Mouse (Mus musculus): ENCODE measurements around the gene AA467197. TPM values are rescaled to one million over a fixed set of nuclear protein-coding genes. Genes with fewer than 3 reads are reported as not detected.

AA467197 gene
- total RNA-seq, 4 experiments from 2014 or later = 0.65 to 1.0 TPM; not detected in 2

DNA sequence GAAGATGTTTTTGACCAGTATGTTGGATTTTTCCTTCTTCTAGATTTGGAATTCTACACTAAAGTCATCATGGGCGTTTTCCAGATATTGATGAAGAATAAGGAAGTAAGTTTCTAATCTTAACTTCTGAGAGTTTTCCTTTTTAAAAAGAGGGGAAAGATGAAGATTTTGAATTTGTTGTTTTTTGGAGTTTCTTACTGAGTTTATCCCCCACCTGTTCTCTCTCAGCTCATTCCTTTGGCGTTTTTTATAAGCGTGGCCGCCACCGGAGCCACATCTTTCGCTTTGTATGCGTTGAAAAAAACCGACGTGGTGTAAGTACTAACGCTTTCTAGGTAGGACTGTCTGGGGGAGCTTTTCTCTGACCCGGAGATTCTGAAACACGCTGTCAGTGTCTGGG lies 1.2 kb downstream of the AA467197 start:
- no peak for DNase-seq (ENCODE audit: low spot score in 2 of 2)

DNA sequence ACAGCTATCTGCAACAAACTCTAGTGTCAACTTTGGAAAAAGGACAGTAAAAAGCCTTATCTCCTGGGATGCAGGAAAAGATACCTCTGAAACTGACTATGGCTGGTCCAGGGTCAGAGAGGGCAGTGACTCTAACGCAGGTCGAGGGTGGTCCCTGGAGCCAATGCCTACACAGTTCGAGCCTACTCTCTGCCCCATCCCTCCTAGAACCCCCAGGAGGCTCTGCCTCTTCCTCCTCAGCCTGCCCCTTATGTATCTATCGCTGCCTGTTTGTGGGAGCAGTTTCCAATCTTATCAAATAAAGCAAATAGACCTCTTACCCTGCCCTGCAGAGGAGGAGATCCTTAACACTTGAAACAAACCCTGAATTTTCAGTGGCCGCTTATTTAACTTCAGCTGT lies 1.9 kb downstream of the AA467197 start:
- DNase-seq (ENCODE audit: low spot score in 2 of 2) = no peak

DNA sequence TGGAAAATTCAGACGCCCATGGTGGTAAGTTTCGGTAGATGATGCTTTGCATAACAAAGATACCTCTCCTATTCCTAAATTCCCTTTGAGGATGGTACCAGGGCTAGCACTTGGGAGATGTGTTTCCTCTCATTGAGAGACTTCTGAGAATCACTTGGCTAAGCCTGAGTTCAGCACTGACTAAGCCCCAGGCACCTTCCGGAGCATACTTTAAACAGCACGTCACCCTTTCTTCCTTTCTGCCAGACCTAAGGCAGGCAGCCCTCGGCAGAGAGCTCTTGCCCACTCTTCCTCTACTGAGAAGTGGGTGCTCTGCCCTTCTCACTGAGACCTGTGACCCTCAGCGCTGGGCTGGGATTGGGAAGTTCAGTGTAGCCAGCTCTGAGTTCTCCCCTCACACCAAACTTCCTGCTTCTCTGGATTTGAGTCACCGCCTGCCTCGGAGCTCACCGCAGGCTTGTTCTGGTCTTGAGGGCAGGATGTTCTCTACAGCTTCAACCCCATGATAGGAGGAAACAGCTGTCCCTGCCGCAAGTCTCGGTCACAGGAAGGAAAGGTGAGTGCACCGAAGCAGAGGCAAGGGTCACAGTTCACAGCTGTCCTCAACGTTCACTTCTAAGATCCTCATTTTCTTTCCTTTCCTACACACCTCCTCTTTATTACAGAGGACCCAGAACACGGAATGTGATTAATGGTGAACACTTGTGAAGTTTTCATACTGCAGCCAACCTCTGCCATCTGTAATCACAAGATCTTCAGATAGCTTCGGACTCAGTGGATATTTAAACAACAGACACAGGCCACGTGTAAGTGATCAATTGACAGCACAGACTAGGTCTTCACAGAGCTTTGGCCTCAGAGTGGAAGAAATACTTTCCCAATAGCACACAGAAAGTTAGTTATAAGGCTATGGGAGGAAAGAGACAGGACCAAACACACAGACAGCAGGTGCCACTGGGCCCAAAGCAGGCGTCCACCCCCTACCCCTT lies 15.6 kb downstream of the AA467197 start:
- DNase-seq (ENCODE audit: low spot score in 2 of 2) = no peak

DNA sequence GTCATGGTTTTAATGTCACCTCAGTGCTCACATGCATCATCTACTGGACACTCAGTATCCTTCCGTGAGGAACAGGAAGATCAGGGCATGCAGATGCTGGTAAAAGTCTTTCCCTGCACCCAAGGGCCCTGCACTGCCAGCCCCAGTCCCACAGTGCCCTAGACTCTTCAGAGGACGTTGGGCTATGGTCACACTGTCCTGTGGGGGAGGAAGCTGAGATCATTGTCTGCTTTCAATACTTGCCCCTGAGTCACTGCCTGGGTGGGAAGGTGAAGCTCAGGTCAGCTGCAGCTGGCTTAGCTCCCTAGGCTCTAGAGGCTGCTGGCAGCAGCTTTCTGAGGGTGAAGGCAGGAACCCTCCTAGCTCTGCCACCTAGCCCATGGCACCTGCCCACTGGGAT lies 19.3 kb downstream of the AA467197 start:
- no peak for DNase-seq (ENCODE audit: low spot score in 2 of 2)

DNA sequence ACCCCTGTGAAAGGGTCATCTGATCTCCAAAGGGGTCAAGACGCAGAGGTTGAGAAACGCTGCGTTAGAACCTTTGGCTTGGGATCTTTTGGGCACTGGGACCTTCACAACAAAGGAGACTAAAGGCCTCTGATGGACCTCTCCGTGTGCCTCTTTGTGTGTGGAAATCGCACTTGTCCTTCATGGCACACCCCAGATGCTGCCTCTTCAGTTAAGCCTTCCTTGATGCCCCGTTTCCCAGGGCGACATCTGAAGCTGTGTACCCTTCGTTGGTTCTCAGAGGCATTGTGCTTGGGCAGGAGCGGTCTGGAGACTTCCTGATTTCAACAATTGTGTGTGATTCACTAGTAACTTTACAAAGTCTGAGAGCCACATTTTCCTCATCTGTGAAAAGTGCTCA lies 20.0 kb downstream of the AA467197 start:
- no peak for DNase-seq (ENCODE audit: low spot score in 2 of 2)

DNA sequence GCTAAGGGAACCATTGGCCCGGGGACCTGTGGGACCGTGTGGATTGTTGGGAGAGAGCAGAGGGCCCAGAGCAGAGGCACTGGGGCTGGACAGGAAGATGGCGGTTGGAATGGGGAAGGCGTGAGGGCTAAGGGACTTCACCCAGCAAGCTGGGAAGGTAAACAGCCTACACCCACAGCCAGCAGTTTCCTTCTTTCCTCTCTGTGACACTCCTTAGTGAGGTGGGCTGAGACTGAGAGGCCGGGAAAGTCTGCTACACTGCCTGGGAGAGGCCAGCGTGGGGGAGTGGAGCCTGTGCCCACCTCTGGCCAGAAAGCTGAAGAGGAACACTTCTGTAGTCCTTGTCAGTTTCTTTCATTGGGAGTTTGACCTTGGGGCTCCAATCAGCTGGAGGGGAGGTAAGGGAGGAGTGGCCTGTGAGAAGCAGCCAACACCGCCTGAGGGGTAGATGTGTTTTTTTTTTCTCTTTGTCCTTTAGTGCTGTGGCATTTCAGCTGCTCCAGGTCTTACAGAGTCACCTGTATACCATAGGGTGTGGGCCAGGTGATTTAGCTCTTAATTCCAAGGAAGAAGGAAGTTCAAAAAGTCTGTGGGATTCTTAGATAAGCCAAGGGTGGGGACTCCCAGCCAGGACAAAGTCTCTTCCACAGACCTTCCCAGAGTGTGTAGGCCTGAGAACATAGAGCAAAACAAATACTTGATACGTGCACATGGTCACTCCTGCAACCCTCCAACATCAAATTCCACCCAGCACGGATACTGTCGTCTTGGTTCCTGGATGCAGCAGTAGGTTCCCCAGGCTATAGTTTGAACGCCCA lies 21.1 kb downstream of the AA467197 start:
- DNase-seq (ENCODE audit: low spot score in 2 of 2) = no peak

DNA sequence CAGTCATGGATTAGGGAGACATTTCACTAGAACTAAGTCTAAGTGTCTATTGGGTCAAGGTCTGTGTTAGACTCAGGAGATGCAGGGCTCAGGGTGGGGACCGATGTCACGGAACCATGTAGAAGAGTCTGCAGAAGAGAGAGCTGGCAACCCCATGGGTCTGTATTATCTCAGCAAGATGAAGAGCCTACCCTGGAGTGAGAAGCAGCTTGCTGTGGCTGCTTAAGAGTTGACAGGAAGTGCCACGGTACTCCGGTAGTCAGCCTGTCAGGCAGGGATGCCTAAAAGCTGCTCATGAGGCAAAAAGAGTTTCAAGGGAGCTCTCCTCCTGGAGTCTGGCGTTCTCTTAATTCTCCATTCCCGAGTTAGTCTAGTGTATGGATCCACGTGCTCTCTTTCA lies 23.0 kb downstream of the AA467197 start:
- DNase-seq (ENCODE audit: low spot score in 2 of 2) = no peak

DNA sequence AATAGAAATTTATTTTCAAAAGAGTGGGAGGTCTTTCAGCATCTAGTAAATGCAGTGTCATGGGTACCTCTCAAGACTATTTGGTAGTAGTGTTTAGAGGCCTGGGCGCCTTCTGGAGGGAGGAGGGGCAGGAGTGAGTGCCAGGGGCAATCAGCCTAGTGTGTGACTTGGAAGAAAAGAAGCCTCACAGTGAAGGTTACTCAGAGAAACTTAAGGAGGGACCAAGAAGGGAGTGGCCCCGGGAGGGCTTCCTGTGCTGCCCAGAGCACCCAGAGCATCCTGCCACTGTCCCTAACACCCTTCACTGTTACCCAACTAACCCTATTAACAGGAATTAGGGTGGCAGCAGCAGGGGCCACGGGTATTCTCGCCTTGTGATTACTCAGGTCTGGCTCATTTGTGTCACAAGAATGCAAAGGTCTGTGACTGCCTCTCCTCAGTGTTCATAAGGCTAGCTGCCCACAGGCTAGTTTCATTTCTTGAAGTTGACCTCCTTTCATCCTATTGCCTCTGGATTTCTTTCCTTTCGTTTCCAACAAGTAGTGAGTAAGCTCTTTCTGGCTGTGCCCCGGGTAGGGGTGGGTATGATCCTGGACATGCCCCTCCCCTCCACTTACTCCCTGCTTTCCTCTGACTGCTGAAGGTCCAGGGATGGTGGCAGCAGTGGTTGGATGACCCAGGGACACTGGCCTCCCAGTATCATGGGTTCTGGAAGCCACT lies 28.6 kb downstream of the AA467197 start:
- DNase-seq (ENCODE audit: low spot score in 2 of 2) = no peak

DNA sequence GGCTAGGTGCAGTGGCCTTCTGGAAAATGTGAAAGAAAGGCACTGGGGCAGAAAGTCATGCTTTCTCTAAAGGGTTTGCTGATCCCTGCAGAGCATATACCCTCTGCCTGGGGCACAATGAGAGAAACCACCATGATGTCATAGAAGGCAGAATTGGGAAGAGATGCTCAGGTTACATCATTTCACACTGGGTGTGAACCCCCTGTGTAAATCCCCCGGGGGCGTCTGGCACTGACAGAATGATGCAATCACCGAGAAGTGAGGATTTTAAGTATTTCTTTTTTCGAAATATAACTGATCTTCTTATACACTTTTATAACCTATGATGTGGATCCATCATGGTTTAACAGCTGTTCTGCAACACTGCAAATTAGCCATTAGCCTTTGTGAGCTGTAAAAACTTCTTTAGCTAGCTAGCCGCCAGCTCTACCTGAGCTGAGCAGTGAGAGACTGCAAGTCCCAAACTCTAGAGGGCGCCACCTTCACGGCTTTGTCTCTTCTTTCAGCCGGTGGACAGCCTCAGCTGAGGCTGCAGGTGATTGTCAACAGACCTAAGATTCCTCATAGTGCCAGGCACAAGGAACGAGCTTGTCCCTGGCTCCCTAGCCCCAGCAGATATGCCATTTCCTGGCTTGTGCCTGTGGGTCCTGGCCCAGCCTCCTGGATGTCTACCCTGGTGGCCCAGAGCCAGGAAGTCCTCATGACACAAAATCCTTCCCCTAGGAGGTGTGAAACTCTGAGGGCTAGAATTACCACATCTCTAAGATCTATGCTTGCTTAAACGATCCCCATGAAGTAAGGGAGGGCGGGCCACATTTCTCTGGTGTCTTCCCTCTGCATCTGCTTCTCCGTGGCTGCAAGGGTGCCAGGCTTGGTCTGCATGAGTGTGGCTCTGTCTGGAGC lies 29.4 kb downstream of the AA467197 start:
- DNase-seq (ENCODE audit: low spot score in 2 of 2) = no peak

DNA sequence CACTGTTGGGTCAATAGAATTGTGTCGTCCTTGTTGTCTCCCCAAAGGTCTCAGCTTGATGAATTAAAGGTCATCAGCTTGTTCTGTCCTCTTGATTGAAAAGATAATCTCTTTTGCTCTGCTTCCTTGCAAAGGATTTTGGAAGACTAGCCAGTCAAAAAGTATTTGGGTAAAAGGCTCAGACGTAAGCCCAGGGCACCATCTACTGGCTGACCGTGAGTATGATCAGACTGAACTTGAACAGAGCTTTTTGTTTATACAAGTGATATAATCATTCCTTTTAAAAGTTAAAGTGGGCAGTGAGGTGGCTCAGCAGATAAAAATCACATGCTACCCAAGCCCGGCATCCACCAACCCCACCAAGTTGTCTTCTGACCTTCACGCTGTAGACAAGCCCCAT lies 31.1 kb downstream of the AA467197 start:
- DNase-seq (ENCODE audit: low spot score in 2 of 2) = no peak

DNA sequence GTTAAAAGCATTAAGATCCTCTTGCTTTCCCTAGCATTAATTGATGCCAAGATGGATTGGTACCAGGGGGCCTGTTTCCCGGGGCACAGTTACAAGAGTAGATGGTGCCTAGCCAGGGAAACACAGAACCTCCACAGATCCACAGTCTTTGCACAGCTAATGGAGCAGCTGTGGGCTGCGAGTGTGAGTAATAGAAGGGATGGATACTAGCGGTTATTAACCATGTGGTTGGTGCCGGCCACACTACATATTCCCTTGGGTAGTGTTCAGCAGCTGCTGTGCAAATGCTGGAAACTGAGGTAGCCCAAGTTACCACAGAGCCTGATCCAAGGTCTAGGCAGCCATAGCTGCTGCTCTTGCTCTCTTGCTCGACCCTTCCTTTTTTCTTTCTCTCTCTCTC lies 34.9 kb downstream of the AA467197 start:
- no peak for DNase-seq (ENCODE audit: low spot score in 2 of 2)

DNA sequence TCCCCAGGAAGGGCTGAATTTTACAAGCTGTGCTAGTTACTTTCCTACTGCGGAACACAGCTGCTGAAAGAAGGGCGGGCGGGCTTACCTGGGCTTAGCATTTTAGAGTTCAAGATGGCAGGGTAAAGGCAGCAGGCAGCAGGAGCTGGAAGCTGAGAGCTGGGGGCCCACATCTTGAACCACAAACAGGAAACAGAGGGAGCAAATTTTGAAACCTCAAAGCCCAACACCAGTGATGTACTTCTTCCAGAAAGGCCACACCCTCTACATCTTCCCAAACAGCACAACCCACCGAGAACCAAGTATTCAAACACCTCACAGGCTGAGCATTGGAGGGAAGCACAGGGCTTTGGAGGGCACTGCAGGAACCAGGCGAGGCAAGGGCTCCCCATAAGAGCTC lies 36.1 kb downstream of the AA467197 start:
- DNase-seq (ENCODE audit: low spot score in 2 of 2) = no peak

DNA sequence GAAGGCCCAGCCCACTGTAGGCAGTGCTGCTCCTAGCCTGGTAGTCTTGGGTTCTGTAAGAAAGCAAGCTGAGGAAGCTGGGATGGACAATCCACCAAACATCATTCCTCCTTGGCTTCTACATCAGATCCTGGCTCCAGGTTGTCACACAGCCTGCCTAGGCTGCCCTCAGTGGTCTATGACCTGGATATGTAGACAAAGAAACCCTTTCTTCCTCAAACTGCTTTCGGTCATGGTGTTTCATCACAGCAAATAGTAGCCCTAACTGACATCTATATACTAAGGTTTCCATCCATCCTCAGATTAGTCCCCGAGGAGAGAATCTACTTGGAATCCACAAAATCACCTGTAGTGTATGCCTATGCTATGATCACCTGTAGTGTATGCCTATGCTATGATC lies 38.3 kb downstream of the AA467197 start:
- no peak for DNase-seq (ENCODE audit: low spot score in 2 of 2)

DNA sequence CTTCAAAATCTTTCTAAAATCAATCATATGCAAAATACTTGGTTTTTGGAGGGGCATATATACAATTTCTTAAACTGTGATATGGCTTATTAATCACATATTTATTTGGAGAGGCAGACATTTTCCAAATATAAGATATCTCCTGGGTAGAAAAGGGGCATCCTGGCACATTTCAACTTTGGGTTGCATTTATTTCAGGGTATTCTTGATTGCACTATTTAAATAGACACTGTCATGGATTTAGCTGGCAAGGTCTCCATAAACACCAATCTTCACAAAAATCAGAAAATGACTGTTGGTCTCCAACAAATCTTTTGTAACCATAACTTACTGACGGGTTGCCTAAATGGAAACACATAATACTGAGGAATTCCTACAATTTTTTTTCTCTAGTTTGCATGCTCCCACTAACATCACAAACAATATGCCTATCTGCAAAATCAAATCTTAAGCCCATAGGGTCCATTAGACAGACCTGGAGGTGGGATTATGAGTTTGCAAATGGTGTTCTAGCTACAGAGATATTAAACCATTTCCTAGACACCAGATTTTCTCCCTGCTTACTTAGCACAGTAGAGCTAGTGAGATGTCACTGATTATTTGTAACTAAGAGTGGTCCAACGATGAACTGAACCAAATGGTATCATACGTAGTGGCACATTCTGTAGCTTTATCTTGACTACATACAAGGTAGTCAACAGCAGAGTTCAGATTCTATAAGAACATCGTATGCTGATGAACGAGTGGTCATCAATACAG lies 44.8 kb downstream of the AA467197 start:
- no peak for DNase-seq (ENCODE audit: low spot score in 2 of 2)

DNA sequence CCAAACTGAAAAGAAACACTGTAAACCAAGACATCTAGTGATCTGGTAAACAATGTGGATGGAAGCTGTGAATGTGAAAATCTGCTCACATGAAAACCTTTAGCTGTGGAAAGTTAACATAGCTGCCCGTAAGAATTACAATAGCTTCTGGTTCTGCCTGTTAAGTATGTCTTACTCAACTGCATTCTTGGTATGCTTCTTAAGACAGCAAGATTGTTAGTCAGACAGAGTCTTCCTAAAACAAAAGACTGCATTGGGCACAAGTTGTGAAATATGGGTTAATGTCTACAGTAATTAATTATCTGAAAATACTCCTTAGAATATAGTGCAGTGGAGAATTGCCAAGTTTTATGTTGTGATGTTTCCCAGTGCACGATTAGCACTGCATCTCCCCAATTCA lies 45.7 kb downstream of the AA467197 start:
- DNase-seq (ENCODE audit: low spot score in 2 of 2) = no peak

DNA sequence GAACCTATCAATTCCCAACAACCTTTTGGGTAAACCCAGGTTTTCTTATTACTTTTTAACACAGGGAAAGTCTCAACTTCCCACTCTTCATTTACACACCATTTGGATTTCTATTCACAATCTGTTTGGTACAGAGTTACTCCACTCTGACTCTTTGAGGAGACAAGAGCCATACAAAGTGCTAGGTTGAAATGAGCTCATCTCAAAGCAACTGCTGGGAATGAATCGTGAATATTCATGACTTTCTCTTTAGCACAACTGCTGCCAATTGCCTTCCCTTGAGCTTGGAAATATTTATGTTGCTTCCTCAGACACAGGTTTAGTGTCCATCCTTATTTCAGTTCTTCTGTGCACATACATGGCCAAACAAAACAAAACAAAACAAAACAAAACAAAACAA lies 46.9 kb downstream of the AA467197 start:
- no peak for DNase-seq (ENCODE audit: low spot score in 2 of 2)

DNA sequence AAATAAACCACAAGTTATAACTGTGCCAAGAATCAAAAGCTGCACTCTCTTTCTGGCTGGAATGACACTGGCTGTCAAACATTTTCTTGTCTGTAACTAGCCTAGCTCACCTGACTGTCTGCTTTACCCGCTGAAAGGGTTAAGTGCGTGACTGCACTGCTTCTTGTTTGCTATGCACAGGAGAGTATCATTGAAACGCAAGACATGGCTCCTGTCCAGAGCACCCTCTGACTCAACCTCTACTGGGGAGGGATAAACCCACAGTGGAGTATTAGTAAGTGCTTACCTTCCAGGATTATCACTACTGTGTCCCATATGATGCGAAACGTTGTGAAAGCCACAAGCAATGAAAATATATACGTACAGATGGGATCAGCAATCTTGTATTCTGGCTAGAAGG lies 49.9 kb downstream of the AA467197 start:
- DNase-seq (ENCODE audit: low spot score in 2 of 2) = no peak

Measured in left cerebral cortex, adult 8-10 months (tissue).